Mouse (Mus musculus): Measurements from ENCODE around the gene St6galnac5. TPM values are rescaled to one million over a fixed set of nuclear protein-coding genes. Genes with fewer than 3 reads are reported as not detected.
A peak's percentile ranks its signal among the peaks of the same experiment; 100 is the strongest.

St6galnac5 gene
- polyA plus RNA-seq, 1 experiment, result 0.03 TPM

DNA sequence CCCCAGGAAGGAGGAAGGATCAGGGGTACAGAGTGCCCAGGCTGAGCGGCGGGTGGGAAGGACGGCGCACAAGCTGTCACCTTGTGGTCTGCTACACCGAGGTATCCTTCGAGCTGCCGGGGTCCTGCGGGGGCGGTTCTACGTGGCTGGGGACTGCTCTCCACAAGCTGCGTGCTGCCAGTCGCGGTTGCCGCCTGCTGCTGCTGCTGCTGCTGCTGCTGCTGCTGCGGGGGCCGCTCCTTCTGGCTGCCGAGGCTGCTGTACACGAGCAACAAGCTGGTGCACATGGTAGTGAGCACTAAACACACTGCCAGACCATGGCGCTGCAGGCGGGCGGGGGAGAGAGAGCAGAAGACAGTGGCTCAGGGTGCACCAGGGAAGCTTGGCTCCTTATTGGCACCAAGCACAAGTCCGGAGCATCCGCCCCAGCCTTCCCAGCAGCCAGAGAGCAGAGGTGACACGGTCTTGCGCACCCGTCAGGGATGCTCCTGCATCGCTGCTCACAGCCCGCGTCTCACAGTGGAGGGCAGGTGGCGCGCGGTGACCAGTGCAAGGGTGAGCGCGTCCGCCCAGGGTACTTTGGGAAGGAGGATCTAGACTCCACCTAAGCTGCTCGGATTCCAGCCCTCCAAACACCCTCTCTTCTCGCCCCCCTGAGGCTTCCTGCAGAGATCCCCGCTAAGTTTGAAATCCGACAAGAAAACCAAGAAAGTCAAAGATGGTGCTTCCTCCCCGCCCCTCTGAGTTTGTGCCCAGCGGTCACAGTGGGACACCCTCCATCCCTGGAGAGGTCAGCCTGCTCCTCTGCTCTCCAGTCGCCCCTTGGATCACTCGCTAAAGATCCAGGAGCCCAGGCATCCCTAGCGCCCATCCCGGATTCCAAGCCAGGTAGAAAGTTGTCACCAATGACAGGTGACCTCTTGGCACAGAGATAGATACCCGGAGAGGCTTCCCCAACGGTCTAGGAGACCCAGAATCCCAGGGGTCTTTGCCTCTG, 770 bp downstream of the St6galnac5 start:
- no peaks in the 10 kb centered on the region for H3K36me3 ChIP-seq (replicated peaks; ENCODE audit: low read length)
- TF ChIP-seq GATA1 (IDR thresholded peaks at IDR 0.05; ENCODE audit: borderline replicate concordance, low read length), result no peak
- TF ChIP-seq FLI1 (IDR thresholded peaks at IDR 0.05; ENCODE audit: low read length), result no peak
- peaks cover 66% of the 10 kb centered on the region for H3K27me3 ChIP-seq (replicated peaks)
- no peaks in the 10 kb centered on the region for H3K9me3 ChIP-seq
- H3K4me1 ChIP-seq, result peaks cover 31% of the 10 kb centered on the region
- peak overlapping the region; percentile 88 for H3K4me3 ChIP-seq (replicated peaks)

- no peaks in the 10 kb centered on the region for H3K9me3 ChIP-seq
- TF ChIP-seq GATA1 (IDR thresholded peaks at IDR 0.05; ENCODE audit: borderline replicate concordance, low read length) (no peak), FLI1 (IDR thresholded peaks at IDR 0.05; ENCODE audit: low read length) (no peak)
- peak overlapping the region; percentile 88 for H3K4me3 ChIP-seq (replicated peaks)
- H3K27me3 ChIP-seq (replicated peaks), result peaks cover 65% of the 10 kb centered on the region
- H3K4me1 ChIP-seq, result peaks cover 31% of the 10 kb centered on the region
- H3K36me3 ChIP-seq (replicated peaks; ENCODE audit: low read length), result no peaks in the 10 kb centered on the region
These were observed 1.6 kb downstream of the St6galnac5 start for GRCm38 (mm10) chr3:152980431-152980830.

- H3K4me3 ChIP-seq (replicated peaks), result peak overlapping the region; percentile 48
- no peaks in the 10 kb centered on the region for H3K36me3 ChIP-seq (replicated peaks; ENCODE audit: low read length)
- peaks cover 31% of the 10 kb centered on the region for H3K4me1 ChIP-seq
- H3K27me3 ChIP-seq (replicated peaks), result peaks cover 67% of the 10 kb centered on the region
- no peak for TF ChIP-seq FLI1 (IDR thresholded peaks at IDR 0.05; ENCODE audit: low read length)
- no peak; the same call in 2 of the 3 replicates for TF ChIP-seq GATA1 (IDR thresholded peaks at IDR 0.05; ENCODE audit: borderline replicate concordance, low read length)
- no peaks in the 10 kb centered on the region for H3K9me3 ChIP-seq
These were observed 2.5 kb downstream of the St6galnac5 start for GRCm38 (mm10) chr3:152979481-152980092.

DNA sequence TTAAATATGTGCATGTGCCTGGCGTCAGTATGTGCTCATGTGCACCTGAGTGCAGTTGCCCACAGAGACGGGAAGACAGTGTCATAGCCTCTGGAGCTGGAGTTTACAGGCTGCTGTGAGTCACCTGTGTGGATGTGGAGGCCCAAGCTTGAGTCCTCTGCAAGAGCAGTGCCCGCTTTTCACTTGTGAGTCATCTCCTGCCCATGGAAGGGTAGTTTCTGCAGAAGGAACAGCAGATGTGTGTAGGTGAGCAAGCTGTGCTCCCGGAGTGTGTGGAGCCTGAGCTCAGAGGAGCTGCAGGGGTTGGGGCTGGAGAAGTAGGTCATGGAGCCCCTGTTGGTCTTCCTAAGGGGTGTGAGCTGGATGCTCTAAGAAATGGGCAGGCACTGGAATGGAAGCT, 10.7 kb downstream of the St6galnac5 start:
- Histone ChIP-seq H3K36me3 (replicated peaks; ENCODE audit: low read length) (no peaks in the 10 kb centered on the region), H3K4me3 (replicated peaks) (no peak overlapping the region), H3K27me3 (replicated peaks) (peaks cover 10% of the 10 kb centered on the region), H3K4me1 (peaks cover 13% of the 10 kb centered on the region; the same call in 1 of the 2 replicates), H3K9me3 (no peaks in the 10 kb centered on the region)
- TF ChIP-seq FLI1 (IDR thresholded peaks at IDR 0.05; ENCODE audit: low read length) (no peak), GATA1 (IDR thresholded peaks at IDR 0.05; ENCODE audit: borderline replicate concordance, low read length) (no peak)

- H3K9me3 ChIP-seq, result no peaks in the 10 kb centered on the region
- H3K4me1 ChIP-seq, result peaks cover 15% of the 10 kb centered on the region; the same call in 1 of the 2 replicates
- TF ChIP-seq GATA1 (IDR thresholded peaks at IDR 0.05; ENCODE audit: borderline replicate concordance, low read length) (no peak), FLI1 (IDR thresholded peaks at IDR 0.05; ENCODE audit: low read length) (no peak)
- H3K4me3 ChIP-seq (replicated peaks), result no peak overlapping the region
- no peaks in the 10 kb centered on the region for H3K36me3 ChIP-seq (replicated peaks; ENCODE audit: low read length)
- H3K27me3 ChIP-seq (replicated peaks), result peaks cover 10% of the 10 kb centered on the region
These were observed 12.2 kb downstream of the St6galnac5 start for GRCm38 (mm10) chr3:152969774-152970347.

DNA sequence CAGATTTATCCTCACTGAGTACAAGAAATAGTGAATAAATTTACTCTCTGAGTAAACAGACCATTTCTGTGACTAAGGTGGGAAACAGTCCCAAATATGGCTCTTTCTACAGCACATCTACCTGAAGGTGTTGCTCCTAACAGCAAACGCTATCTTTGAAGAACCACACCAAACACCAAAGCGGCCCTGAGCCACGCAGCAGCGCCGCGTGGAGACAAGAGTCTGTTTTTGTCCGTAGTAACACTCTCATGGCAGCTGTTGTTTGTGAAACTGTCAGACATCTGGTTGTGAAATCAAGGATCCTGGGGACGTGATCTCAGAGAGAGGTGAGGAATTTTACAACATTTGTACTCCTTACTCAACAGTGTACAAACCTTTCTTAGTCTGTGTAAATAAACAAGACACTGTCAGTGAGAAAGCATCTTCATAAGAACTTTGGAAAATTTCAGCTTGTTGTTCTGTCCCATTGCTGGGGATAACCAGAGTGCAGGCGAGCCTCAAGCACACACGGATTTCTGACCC, 20.1 kb downstream of the St6galnac5 start:
- Histone ChIP-seq H3K4me1 (peaks cover 19% of the 10 kb centered on the region), H3K36me3 (replicated peaks; ENCODE audit: low read length) (no peaks in the 10 kb centered on the region), H3K27me3 (replicated peaks) (peaks cover 2% of the 10 kb centered on the region), H3K4me3 (replicated peaks) (no peak overlapping the region), H3K9me3 (peaks cover 5% of the 10 kb centered on the region)
- TF ChIP-seq GATA1 (IDR thresholded peaks at IDR 0.05; ENCODE audit: borderline replicate concordance, low read length) (no peak), FLI1 (IDR thresholded peaks at IDR 0.05; ENCODE audit: low read length) (no peak)

- TF ChIP-seq FLI1 (IDR thresholded peaks at IDR 0.05; ENCODE audit: low read length), result no peak
- no peak for TF ChIP-seq GATA1 (IDR thresholded peaks at IDR 0.05; ENCODE audit: borderline replicate concordance, low read length)
- Histone ChIP-seq H3K4me1 (peaks cover 18% of the 10 kb centered on the region), H3K36me3 (replicated peaks; ENCODE audit: low read length) (no peaks in the 10 kb centered on the region)
These were observed 23.5 kb downstream of the St6galnac5 start for GRCm38 (mm10) chr3:152958358-152959150.

GRCm38 (mm10) chr3:152956771-152957170, 25.3 kb downstream of the St6galnac5 start:
- Histone ChIP-seq H3K4me1 (peaks cover 24% of the 10 kb centered on the region), H3K36me3 (replicated peaks; ENCODE audit: low read length) (no peaks in the 10 kb centered on the region), H3K4me3 (replicated peaks) (no peak overlapping the region), H3K27me3 (replicated peaks) (peaks cover 2% of the 10 kb centered on the region), H3K9me3 (peaks cover 5% of the 10 kb centered on the region)
- no peak for TF ChIP-seq FLI1 (IDR thresholded peaks at IDR 0.05; ENCODE audit: low read length)
- no peak for TF ChIP-seq GATA1 (IDR thresholded peaks at IDR 0.05; ENCODE audit: borderline replicate concordance, low read length)

More at GRCm38 (mm10) chr3:152958358-152959150, 23.5 kb downstream of the St6galnac5 start:
- no peak overlapping the region for H3K4me3 ChIP-seq (replicated peaks)
- H3K27me3 ChIP-seq (replicated peaks), result peaks cover 2% of the 10 kb centered on the region
- peaks cover 5% of the 10 kb centered on the region for H3K9me3 ChIP-seq

DNA sequence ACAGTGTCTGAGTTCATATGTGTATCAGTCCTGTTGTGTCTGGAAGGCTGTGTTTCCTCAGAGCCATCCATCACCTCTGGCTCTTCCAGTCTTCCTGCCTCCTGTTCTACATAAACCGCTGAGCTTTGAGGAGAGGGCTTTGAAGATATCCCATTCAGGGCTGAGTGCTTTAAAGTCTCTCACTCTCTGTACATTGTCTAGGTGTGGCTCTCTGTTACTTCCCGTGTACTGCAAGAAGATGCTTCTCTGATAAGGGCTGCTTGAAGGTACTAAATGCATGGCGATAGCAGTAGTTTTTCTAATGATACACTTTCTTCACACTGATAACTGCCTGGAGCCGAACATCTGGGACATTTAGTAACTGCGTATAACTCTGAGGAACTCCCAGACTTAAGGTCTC, 26.0 kb downstream of the St6galnac5 start:
- no peak for TF ChIP-seq FLI1 (IDR thresholded peaks at IDR 0.05; ENCODE audit: low read length)
- Histone ChIP-seq H3K9me3 (peaks cover 6% of the 10 kb centered on the region), H3K36me3 (replicated peaks; ENCODE audit: low read length) (peaks cover 2% of the 10 kb centered on the region), H3K27me3 (replicated peaks) (peaks cover 2% of the 10 kb centered on the region), H3K4me3 (replicated peaks) (no peak overlapping the region), H3K4me1 (peaks cover 32% of the 10 kb centered on the region)
